Mouse (Mus musculus): ENCODE data around the gene Traf3ip2.

The Traf3ip2 gene

GRCm38 (mm10) chr10:39601068-39601467 is 11.7 kb upstream of the Traf3ip2 start:
- DNase-seq: no peak

GRCm38 (mm10) chr10:39606434-39606833 is 6.3 kb upstream of the Traf3ip2 start:
- DNase-seq: no peak

GRCm38 (mm10) chr10:39611234-39611633 is 1.5 kb upstream of the Traf3ip2 start:
- no peak for DNase-seq

GRCm38 (mm10) chr10:39612131-39612530 is 603 bp upstream of the Traf3ip2 start:
- no peak for DNase-seq

GRCm38 (mm10) chr10:39612989-39613831 is 476 bp downstream of the Traf3ip2 start:
- no peak for DNase-seq

- DNase-seq: no peak
Measured at GRCm38 (mm10) chr10:39613973-39614372, 1.2 kb downstream of the Traf3ip2 start.

GRCm38 (mm10) chr10:39614676-39615075 is 1.9 kb downstream of the Traf3ip2 start:
- DNase-seq: no peak

- DNase-seq: no peak
Measured at GRCm38 (mm10) chr10:39615531-39616229, 2.9 kb downstream of the Traf3ip2 start.

GRCm38 (mm10) chr10:39616230-39616590 is 3.5 kb downstream of the Traf3ip2 start:
- DNase-seq: no peak

- no peak for DNase-seq
Measured at GRCm38 (mm10) chr10:39616626-39617025, 3.9 kb downstream of the Traf3ip2 start.

GRCm38 (mm10) chr10:39618431-39618830 is 5.7 kb downstream of the Traf3ip2 start:
- no peak for DNase-seq

- no peak for DNase-seq
Measured at GRCm38 (mm10) chr10:39620626-39621025, 7.9 kb downstream of the Traf3ip2 start.

GRCm38 (mm10) chr10:39623806-39624205 is 11.1 kb downstream of the Traf3ip2 start:
- DNase-seq: no peak

- DNase-seq: no peak
Measured at GRCm38 (mm10) chr10:39624837-39625625, 12.3 kb downstream of the Traf3ip2 start.

GRCm38 (mm10) chr10:39625626-39626260 is 13.0 kb downstream of the Traf3ip2 start:
- no peak for DNase-seq

GRCm38 (mm10) chr10:39626376-39626775 is 13.6 kb downstream of the Traf3ip2 start:
- no peak for DNase-seq

- DNase-seq: no peak
Measured at GRCm38 (mm10) chr10:39628799-39629517, 16.2 kb downstream of the Traf3ip2 start.

GRCm38 (mm10) chr10:39629746-39630552 is 17.2 kb downstream of the Traf3ip2 start:
- peak; percentile 91 for DNase-seq

- no peak for DNase-seq
Measured at GRCm38 (mm10) chr10:39630811-39631210, 18.1 kb downstream of the Traf3ip2 start.

GRCm38 (mm10) chr10:39631627-39632026 is 18.9 kb downstream of the Traf3ip2 start:
- no peak for DNase-seq

- DNase-seq: no peak
Measured at GRCm38 (mm10) chr10:39633379-39633778, 20.6 kb downstream of the Traf3ip2 start.

Data from right cerebral cortex, adult 18-20 months (tissue).